17 mouse cellular contexts compared by ENCODE assay signal in the genomic region with DNA sequence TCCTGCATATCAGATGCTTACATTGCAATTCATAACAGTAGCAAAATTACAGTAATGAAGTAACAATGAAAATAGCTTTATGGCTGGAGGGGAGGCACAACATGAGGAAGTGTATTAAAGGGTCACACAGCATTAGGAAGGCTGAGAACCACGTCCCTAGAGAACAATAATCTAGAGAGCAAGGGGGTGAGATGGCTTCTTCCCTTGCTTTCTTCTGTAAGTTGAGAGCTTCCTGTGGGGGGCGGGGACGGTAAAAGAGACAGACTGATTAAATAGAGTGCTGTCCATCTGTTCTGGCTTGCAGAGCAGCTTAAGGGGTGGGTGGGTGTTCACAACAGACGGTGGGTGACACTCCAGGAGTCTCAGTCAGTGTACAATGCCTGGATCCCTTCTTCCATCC.
DNase-seq lines count a peak whose midpoint lies in the region; ATAC-seq and TF ChIP-seq lines count a peak whose summit lies in the region.
"Had no signal": no experiment of that assay in that cellular context is flagged by ENCODE, and none has a peak within 500 bp of the region (broad histone marks: within the 10 kb centered on the region; RNA-seq: fewer than 3 reads in every experiment).

No protein-coding gene starts in this region.

- no peaks in the 10 kb centered on the region for H3K36me3 ChIP-seq in kidney, postnatal 0 days (ENCODE audit: insufficient read depth, low read length)
- H3K36me3 ChIP-seq in lung, postnatal 0 days (ENCODE audit: insufficient read depth, low read length), result no peaks in the 10 kb centered on the region
- H3K36me3 ChIP-seq: heart, embryonic 12.5 days had no signal

- DNase-seq in kidney, postnatal 0 days (ENCODE audit: low spot score), result peak; percentile 54
- DNase-seq in kidney, adult 11 months, result no peak
- peak; percentile 42 for DNase-seq in embryo, embryonic 10.5 days (ENCODE audit: low spot score)
- DNase-seq in naive thymus-derived CD4-positive, alpha-beta T cell, adult 2 months (ENCODE audit: low read depth), result peak; percentile 65
- peak; percentile 69 for DNase-seq in thymus, postnatal 25 days
- DNase-seq in lung, postnatal 0 days (ENCODE audit: low spot score), result no peak
- DNase-seq in cerebellum, adult 9-11 months, result no peak
- DNase-seq: adrenal gland, postnatal 10 days; cerebellum, adult 18-20 months; gastrocnemius, postnatal 25 days; heart, postnatal 36 days; kidney, adult 8-10 months; lung, adult 18-20 months; lung, postnatal 36 days; midbrain, embryonic 14.5 days had no signal

- WGBS in kidney, postnatal 0 days, result 19% methylated on average over 4 of the region's 4 CpGs
- WGBS in lung, postnatal 0 days, result 18% methylated on average over 4 of the region's 4 CpGs

- H3K27me3 ChIP-seq in kidney, postnatal 0 days (ENCODE audit: insufficient read depth, low read length), result no peaks in the 10 kb centered on the region
- H3K27me3 ChIP-seq in lung, postnatal 0 days (replicated peaks; ENCODE audit: insufficient read depth, low read length), result no peaks in the 10 kb centered on the region
- H3K27me3 ChIP-seq: forebrain, embryonic 13.5 days; heart, embryonic 12.5 days had no signal

- TF ChIP-seq EP300 in lung, postnatal 0 days (IDR thresholded peaks at IDR 0.05), result no peak

- H3K4me3 ChIP-seq in kidney, postnatal 0 days (replicated peaks; ENCODE audit: low read depth, low read length), result no peak overlapping the region
- H3K4me3 ChIP-seq in lung, postnatal 0 days (ENCODE audit: low read depth, low read length), result no peak overlapping the region
- H3K4me3 ChIP-seq: forebrain, embryonic 13.5 days; heart, embryonic 12.5 days had no signal

- no peak for ATAC-seq in kidney, postnatal 0 days (replicated peaks; ENCODE audit: low FRiP score, low read depth)
- no peak for ATAC-seq in lung, postnatal 0 days
- ATAC-seq: forebrain, embryonic 13.5 days had no signal

- H3K9me3 ChIP-seq in kidney, postnatal 0 days (replicated peaks; ENCODE audit: low read length), result no peaks in the 10 kb centered on the region
- H3K9me3 ChIP-seq in lung, postnatal 0 days (ENCODE audit: low read length), result no peaks in the 10 kb centered on the region
- H3K9me3 ChIP-seq: forebrain, embryonic 13.5 days; heart, embryonic 12.5 days had no signal

- H3K27ac ChIP-seq in kidney, postnatal 0 days, result no peak overlapping the region
- H3K27ac ChIP-seq in lung, postnatal 0 days (ENCODE audit: low read length), result no peak overlapping the region
- H3K27ac ChIP-seq: forebrain, embryonic 13.5 days had no signal

- 0 out of 2 replicates have a peak, but pooled peaks cover 5% of the 10 kb centered on the region for H3K4me1 ChIP-seq in kidney, postnatal 0 days (replicated peaks; ENCODE audit: insufficient read depth, low read length)
- no peaks in the 10 kb centered on the region for H3K4me1 ChIP-seq in lung, postnatal 0 days (ENCODE audit: insufficient read depth, low read depth, low read length)

- no peak overlapping the region for H3K4me2 ChIP-seq in kidney, postnatal 0 days (ENCODE audit: low read length)
- no peak overlapping the region for H3K4me2 ChIP-seq in lung, postnatal 0 days (replicated peaks; ENCODE audit: low read depth, low read length)
- H3K4me2 ChIP-seq: forebrain, embryonic 13.5 days; heart, embryonic 12.5 days had no signal

- no peak overlapping the region for H3K9ac ChIP-seq in kidney, postnatal 0 days (ENCODE audit: low read depth, low read length)
- H3K9ac ChIP-seq in lung, postnatal 0 days (replicated peaks; ENCODE audit: low read depth), result no peak overlapping the region
- H3K9ac ChIP-seq: forebrain, embryonic 13.5 days; heart, embryonic 12.5 days had no signal

- no peak for TF ChIP-seq CTCF in kidney, postnatal 0 days (IDR thresholded peaks at IDR 0.05; ENCODE audit: low read depth)
- no peak for TF ChIP-seq CTCF in lung, postnatal 0 days (IDR thresholded peaks at IDR 0.05)

Comparison
In these comparisons a context has a peak if more than half of its experiments do, and no peak if none do; other contexts are left out.
1. DNase-seq: peak in kidney, postnatal 0 days (single experiment), embryo, embryonic 10.5 days (single experiment), naive thymus-derived CD4-positive, alpha-beta T cell, adult 2 months (single experiment) and thymus, postnatal 25 days (single experiment); none in kidney, adult 11 months (single experiment), lung, postnatal 0 days (single experiment) and cerebellum, adult 9-11 months (single experiment).